Mouse (Mus musculus) lung, postnatal 0 days (tissue): ENCODE results near the gene Adgre5.

ENCODE experiments used
- CTCF ChIP-seq: IDR thresholded peaks from 2 replicates; pipeline ENCODE4 v1.5.1; 2016; ENCODE audit warnings: antibody characterized with exemption, mild to moderate bottlenecking
- EP300 ChIP-seq: IDR thresholded peaks from 2 replicates; pipeline ENCODE4 v1.6.1; 2016; ENCODE audit warnings: antibody characterized with exemption, mild to moderate bottlenecking, control low read depth

- no peak for TF ChIP-seq CTCF
- no peak for TF ChIP-seq EP300
These were observed 1.2 kb downstream of the Adgre5 start for GRCm38 (mm10) chr8:83739711-83740468.
